Mouse (Mus musculus) stomach, embryonic 14.5 days (tissue): ENCODE results near the gene Fam184b. TPM values are rescaled to one million over a fixed set of nuclear protein-coding genes. Genes with fewer than 3 reads are reported as not detected.

Experiments
- ATAC-seq: fragments of 200-750 bp; cut with Nextera tagmentation; 2 replicates; pipeline ENCODE4 v1.8.0; 2017; ENCODE audit warnings: low read depth, moderate TSS enrichment; ENCODE audit not compliant: insufficient number of reproducible peaks, insufficient read depth, low FRiP score
- H3K27ac ChIP-seq: fragments of 300-500 bp; sonication (generic); 2 replicates; pipeline ENCODE4 v1.5.1; 2014; ENCODE audit warnings: mild to moderate bottlenecking, low read length, moderate library complexity, mixed read lengths
- H3K27me3 ChIP-seq: fragments of 300-500 bp; sonication (generic); 2 replicates; pipeline ENCODE4 v1.6.1; 2014; ENCODE audit warnings: low read length, control low read depth, mixed read lengths; ENCODE audit not compliant: control insufficient read depth, insufficient read depth
- H3K36me3 ChIP-seq: fragments of 300-500 bp; sonication (generic); 2 replicates; pipeline ENCODE4 v1.6.1; 2014; ENCODE audit warnings: mild to moderate bottlenecking, control low read depth, low read length, moderate library complexity, mixed read lengths; ENCODE audit not compliant: control insufficient read depth, insufficient read depth
- H3K4me1 ChIP-seq: fragments of 300-500 bp; sonication (generic); 2 replicates; pipeline ENCODE4 v1.6.1; 2014; ENCODE audit warnings: low read length, control low read depth, mixed read lengths; ENCODE audit not compliant: control insufficient read depth, insufficient read depth
- H3K4me2 ChIP-seq: fragments of 300-500 bp; sonication (generic); replicated peaks from 2 replicates; pipeline ENCODE4 v1.6.1; 2014; ENCODE audit warnings: low read depth, low read length, control low read depth
- H3K4me3 ChIP-seq: fragments of 300-500 bp; sonication (generic); 2 replicates; pipeline ENCODE4 v1.5.1; 2014; ENCODE audit warnings: low read depth, low read length, control low read depth
- H3K9ac ChIP-seq: fragments of 300-500 bp; sonication (generic); replicated peaks from 2 replicates; pipeline ENCODE4 v1.6.1; 2014; ENCODE audit warnings: low read depth, mild to moderate bottlenecking, control low read depth, low read length, moderate library complexity, mixed read lengths
- H3K9me3 ChIP-seq: fragments of 300-500 bp; sonication (generic); 2 replicates; pipeline ENCODE4 v1.6.1; 2016; ENCODE audit warnings: low read depth, low read length, control low read depth; ENCODE audit not compliant: control insufficient read depth
- WGBS: fragments of 180-500 bp; shearing (Covaris S2); extraction: QIAGEN DNeasy Blood & Tissue Kit; methylation state at CpG from one replicate; pipeline ENCODE4 v1.1.7; 2014; 5-methylcytosine and 5-hydroxymethylcytosine counted together
- polyA plus RNA-seq: library from polyadenylated mRNA; unstranded; fragments of >200 nt; fragmentation: Nextera tagmentation; extraction: Ambion mirVana; gene quantifications from 2 replicates; pipeline ENCODE4 v1.2.1, GENCODE M21; 2014

The Fam184b gene
- polyA plus RNA-seq, 1 experiment from 2014 or later: 4.0 TPM

DNA sequence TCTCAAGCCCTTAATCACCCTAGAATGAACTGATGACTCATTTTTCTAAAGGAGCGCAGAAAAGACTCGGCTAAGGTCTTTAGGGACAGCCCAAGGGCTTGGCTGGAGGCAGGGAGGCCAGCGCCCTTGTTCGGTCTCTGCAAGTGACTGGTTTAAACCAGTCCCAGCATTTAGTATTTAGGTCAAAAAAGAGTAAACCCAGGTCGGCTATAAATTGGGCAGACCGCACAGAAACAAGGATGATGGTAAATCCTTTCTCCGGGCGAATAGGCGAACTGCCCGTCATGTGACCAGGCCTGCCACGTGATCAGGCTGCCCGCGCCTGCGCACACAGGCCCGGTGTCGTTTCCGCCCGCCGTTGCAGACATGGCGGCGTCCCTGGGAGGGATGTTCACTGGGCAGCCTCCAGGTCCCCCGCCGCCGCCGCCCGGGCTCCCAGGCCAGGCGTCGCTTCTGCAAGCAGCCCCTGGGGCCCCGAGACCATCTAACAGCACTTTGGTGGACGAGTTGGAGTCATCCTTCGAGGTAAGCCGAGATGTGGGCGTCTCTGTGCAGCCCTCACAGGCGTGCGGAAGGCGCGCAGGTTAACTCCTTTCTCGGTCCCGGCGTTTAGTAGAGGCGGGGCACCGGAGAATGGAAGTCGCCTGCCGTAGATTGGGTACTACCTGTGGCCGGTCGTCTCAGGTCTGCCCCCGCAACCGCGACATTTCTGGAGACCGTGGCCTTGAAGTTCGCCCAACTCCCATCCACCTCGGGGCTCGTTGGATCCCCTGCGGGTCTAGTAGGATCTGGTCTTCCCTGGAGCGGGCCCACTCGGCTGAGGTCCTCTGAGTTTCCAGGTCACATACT is 119.2 kb downstream of the Fam184b start, which contains the start of gene Med28:
Gene Med28 (plus strand): TSS at position 270 of the 849 bp plus-strand sequence.
- Histone ChIP-seq H3K9me3 (no peaks in the 10 kb centered on the region), H3K27ac (peak within 1 kb of the TSS; percentile 48; the same call in 1 of the 2 replicates), H3K9ac (peak within 1 kb of the TSS; percentile 82), H3K36me3 (peaks cover 6% of the 10 kb centered on the region), H3K4me3 (peak within 1 kb of the TSS; percentile 88), H3K4me2 (peak within 1 kb of the TSS; percentile 93), H3K4me1 (peaks cover 12% of the 10 kb centered on the region; the same call in 1 of the 2 replicates), H3K27me3 (no peaks in the 10 kb centered on the region)
- peak; percentile 97 for ATAC-seq
- WGBS: 2% methylated on average over 55 of the region's 56 CpGs

DNA sequence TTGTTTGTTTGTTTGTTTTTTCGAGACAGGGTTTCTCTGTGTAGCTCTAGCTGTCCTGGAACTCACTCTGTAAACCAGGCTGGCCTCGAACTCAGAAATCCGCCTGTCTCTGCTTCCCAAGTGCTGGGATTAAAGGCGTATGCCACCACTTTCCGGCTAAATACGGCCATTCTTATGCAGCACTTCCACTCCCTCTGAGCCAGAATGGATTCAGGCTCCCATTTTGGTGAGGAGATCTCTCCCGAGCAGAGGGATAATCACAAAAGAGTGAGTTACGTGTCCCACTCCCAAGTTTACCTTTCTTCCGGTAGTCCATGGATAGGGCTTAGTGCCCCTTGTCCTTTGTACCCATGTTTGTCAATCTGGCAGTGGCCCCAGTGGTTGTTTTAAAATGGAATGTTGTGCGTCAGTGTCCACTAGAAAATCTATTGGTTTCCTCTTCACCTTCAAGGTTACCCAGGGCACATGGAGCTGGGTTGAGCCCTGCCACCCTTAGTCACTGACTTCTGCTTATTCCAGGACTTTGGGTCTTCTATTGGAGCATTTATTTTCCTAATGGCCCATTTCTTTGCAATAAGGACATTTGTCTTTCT is 124.2 kb downstream of the Fam184b start:
- WGBS: 91% methylated on average over 10 of the region's 10 CpGs
- Histone ChIP-seq H3K36me3 (peaks cover 12% of the 10 kb centered on the region), H3K9me3 (no peaks in the 10 kb centered on the region), H3K27me3 (no peaks in the 10 kb centered on the region), H3K9ac (no peak overlapping the region), H3K27ac (no peak overlapping the region), H3K4me2 (no peak overlapping the region), H3K4me3 (no peak overlapping the region), H3K4me1 (no peaks in the 10 kb centered on the region)
- ATAC-seq: no peak

DNA sequence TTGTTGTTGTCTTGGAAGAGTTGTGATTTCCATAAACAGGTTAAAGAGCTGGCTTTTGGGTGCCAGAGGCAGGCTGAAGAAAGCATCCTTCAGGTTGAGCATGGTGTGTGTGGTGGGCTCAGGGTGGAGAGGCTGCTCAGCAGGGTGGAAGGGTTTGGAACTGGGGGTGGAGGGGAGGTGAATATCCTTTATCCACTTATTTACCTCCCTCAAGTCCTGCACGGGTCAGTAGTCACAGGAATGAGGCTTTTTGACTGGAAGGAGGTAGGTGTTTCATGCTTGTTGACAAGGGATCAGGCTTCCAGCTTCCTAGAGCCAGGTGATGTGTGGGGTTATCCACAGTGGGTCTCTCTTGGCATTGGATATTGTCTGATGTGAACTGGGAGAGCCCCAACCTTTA is 124.8 kb downstream of the Fam184b start:
- Histone ChIP-seq H3K4me2 (no peak overlapping the region), H3K4me3 (no peak overlapping the region), H3K27ac (no peak overlapping the region), H3K9ac (no peak overlapping the region), H3K27me3 (no peaks in the 10 kb centered on the region), H3K4me1 (no peaks in the 10 kb centered on the region), H3K9me3 (no peaks in the 10 kb centered on the region), H3K36me3 (peaks cover 19% of the 10 kb centered on the region)
- ATAC-seq: no peak
- 72% methylated on average over 1 of the region's 1 CpGs for WGBS

DNA sequence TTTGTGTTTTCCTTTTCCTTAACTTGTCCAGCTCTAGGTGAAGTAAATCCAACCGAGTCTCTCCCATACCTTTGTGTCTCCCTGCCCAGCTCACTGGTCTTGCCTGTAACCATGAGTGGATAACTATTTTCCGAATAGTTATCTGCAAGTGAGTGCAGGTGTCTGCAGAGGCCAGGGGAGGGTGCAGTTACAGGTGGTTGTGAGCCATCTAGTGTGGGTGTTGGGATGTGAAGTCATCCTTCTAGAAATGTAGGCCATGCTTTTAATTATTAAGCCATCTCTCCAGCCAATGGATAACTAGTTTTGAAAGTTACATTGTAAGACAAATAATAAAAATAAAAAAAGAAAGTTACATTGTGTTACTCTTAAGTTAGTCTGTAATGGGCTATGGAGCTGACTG is 125.9 kb downstream of the Fam184b start:
- H3K4me2 ChIP-seq: no peak overlapping the region
- H3K36me3 ChIP-seq: peaks cover 26% of the 10 kb centered on the region
- H3K27me3 ChIP-seq: no peaks in the 10 kb centered on the region
- no peak overlapping the region for H3K9ac ChIP-seq
- no peak overlapping the region for H3K4me3 ChIP-seq
- H3K4me1 ChIP-seq: no peaks in the 10 kb centered on the region
- ATAC-seq: no peak
- H3K27ac ChIP-seq: no peak overlapping the region
- H3K9me3 ChIP-seq: no peaks in the 10 kb centered on the region
- 92% methylated on average over 2 of the region's 2 CpGs for WGBS

DNA sequence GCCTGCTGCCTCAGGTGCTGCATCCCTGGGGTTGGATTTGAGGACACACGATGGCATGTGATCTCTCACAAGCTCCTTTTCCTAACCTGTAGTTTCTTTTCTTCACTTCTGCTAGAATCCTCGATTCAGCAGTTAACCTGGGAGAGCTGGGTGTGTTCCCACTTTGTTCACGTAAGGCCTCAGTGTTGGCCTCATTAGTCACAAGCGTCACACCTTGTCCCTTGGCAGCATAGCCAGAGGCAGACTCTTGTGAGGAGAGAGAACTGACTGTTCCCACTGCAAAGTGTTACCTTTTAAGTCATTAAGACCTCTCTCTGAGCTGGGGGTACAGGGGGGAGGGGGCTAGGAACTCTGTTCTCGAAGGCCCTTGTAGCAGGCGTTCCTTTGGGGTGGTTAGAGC is 126.5 kb downstream of the Fam184b start:
- H3K9ac ChIP-seq: no peak overlapping the region
- H3K27ac ChIP-seq: no peak overlapping the region
- ATAC-seq: no peak
- H3K36me3 ChIP-seq: peaks cover 26% of the 10 kb centered on the region
- H3K4me3 ChIP-seq: no peak overlapping the region
- H3K9me3 ChIP-seq: no peaks in the 10 kb centered on the region
- no peaks in the 10 kb centered on the region for H3K27me3 ChIP-seq
- WGBS: 88% methylated on average over 6 of the region's 6 CpGs
- no peaks in the 10 kb centered on the region for H3K4me1 ChIP-seq
- no peak overlapping the region for H3K4me2 ChIP-seq

DNA sequence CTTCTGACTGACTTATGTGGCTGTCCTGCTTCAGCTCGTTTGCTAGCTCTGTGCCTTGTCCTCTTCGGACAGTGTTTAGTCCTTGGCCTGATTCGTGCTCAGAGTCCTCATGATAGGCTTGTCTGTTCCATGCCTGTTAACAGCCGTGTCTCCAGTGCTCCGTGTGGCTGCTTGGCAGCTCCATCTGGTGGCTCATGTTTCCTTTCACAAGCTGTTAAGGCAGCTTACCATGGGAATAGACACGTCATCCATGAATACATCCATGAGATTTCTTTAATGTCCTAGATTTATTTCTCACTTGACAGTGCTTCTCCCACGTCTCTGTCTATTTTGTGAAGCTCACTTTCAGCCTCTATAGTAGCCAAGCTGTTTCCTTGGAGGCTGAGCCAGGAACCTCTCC is 129.3 kb downstream of the Fam184b start:
- Histone ChIP-seq H3K4me1 (no peaks in the 10 kb centered on the region), H3K9me3 (no peaks in the 10 kb centered on the region), H3K27ac (no peak overlapping the region), H3K36me3 (peaks cover 38% of the 10 kb centered on the region), H3K27me3 (no peaks in the 10 kb centered on the region), H3K4me3 (no peak overlapping the region), H3K9ac (no peak overlapping the region), H3K4me2 (no peak overlapping the region)
- 87% methylated on average over 7 of the region's 7 CpGs for WGBS
- ATAC-seq: no peak

DNA sequence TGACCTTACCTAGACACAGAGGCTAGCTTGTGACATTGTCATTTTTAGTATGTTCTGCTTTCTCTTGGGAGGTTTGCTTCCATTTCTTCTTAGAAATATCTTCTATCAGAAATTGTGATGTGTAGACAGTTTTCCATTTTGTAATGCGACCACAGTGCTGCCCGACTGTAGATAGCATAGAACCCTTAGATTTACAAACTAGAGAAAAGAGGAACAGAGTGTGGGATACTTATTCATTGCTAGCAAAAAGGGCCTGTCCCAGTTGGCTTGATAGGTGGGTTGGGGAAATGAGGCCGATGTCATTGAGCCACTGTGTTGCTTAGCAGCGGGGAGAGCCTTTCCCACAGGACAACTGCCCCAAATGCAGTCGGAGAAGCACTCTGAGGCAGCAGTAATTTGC is 141.8 kb downstream of the Fam184b start:
- no peak for ATAC-seq
- Histone ChIP-seq H3K4me2 (no peak overlapping the region), H3K9ac (no peak overlapping the region), H3K36me3 (peaks cover 29% of the 10 kb centered on the region), H3K9me3 (no peaks in the 10 kb centered on the region), H3K4me1 (peaks cover 8% of the 10 kb centered on the region), H3K27ac (no peak overlapping the region), H3K27me3 (no peaks in the 10 kb centered on the region), H3K4me3 (no peak overlapping the region)
- WGBS: 87% methylated on average over 5 of the region's 5 CpGs

DNA sequence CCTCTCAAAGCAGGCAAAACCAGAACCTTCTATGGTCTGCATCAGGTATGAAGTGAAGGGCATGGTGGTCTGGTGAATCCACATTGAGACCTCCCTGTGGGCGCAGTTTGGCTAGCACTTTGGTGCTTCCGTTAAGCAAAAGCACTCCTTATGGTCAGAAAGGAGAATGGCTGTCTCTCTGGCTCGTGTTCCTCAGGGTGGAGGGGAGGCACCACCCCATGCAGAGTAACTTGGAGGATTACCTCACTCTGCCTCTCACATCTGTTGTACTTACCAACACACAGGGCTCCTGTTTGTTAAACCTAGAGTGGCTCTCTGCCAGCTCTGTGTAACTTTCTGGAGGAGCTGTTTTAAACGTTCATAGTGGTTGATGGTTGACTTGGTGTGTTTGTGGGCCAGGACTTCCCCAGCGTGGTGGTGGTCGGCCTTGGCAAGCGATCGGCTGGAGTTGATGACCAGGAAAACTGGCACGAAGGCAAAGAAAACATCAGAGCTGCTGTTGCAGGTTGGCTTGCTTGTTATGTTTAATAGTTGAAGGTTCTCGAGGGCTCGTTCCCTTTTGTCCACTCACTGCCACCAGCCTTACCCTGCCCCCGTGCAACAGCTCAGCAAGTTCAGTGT is 142.4 kb downstream of the Fam184b start:
- H3K9me3 ChIP-seq: no peaks in the 10 kb centered on the region
- H3K36me3 ChIP-seq: peaks cover 29% of the 10 kb centered on the region
- peaks cover 8% of the 10 kb centered on the region for H3K4me1 ChIP-seq
- H3K4me2 ChIP-seq: no peak overlapping the region
- no peak overlapping the region for H3K27ac ChIP-seq
- H3K4me3 ChIP-seq: no peak overlapping the region
- WGBS: 86% methylated on average over 12 of the region's 12 CpGs
- ATAC-seq: no peak
- H3K27me3 ChIP-seq: no peaks in the 10 kb centered on the region
- no peak overlapping the region for H3K9ac ChIP-seq
